23 mouse cellular contexts compared by ENCODE assay signal in the genomic region with DNA sequence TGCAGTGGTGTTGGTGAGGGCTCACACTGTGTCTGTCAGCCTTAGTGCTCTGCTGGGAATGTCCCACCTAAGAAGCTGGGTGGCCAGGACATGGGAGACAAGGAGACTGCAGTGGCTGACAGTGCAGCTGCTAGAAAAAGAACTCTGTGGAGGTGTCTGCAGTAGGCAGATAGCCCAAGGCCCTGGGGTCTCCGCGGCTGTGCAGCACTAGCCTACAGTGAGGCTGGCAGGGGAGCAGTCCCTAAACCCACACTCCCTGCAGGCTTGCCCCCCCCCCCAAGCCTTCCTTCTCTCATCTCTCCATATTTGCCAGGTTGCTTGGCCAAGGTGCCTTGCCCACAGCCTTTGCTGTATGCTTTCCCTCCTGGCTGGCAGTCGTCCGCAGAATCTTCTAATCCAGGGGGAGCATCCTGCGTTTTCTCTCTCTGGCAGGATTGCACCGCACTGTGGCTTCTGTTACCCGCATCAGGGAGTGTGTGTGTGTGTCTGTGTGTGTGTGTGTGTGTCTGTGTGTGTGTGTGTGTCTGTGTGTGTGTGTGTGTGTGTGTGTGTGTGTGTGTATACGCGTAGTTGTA.
"Had no signal": no experiment of that assay in that cellular context is flagged by ENCODE, and none has a peak within 500 bp of the region (broad histone marks: within the 10 kb centered on the region; RNA-seq: fewer than 3 reads in every experiment).

No protein-coding gene starts in this region.

- H3K27me3 ChIP-seq: heart, embryonic 13.5 days; heart, embryonic 15.5 days; intestine, embryonic 15.5 days; limb, embryonic 12.5 days; liver, embryonic 13.5 days had no signal

- H3K9me3 ChIP-seq: heart, embryonic 13.5 days; heart, embryonic 15.5 days; hindbrain, embryonic 13.5 days; intestine, embryonic 15.5 days; limb, embryonic 10.5 days; limb, embryonic 12.5 days; liver, embryonic 13.5 days had no signal

- H3K36me3 ChIP-seq: heart, embryonic 13.5 days; heart, embryonic 15.5 days; intestine, embryonic 15.5 days; limb, embryonic 10.5 days; limb, embryonic 12.5 days; liver, embryonic 13.5 days had no signal

- DNase-seq: gastrocnemius, adult 2 months; gastrocnemius, postnatal 10 days; gastrocnemius, postnatal 25 days; heart, adult 2 months; heart, postnatal 4 days; kidney, adult 18-20 months; kidney, adult 8-10 months; kidney, postnatal 10 days; kidney, postnatal 25 days; kidney, postnatal 4 days; liver; liver, embryonic 13.5 days had no signal

- ATAC-seq: hindbrain, embryonic 16.5 days; inflammation-experienced regulatory T-cells, adult 6 months; intestine, embryonic 15.5 days; intestine, postnatal 0 days had no signal

- H3K27ac ChIP-seq: gastrocnemius, adult 2 months; heart, adult 2 months; heart, embryonic 13.5 days; heart, embryonic 15.5 days; hindbrain, embryonic 13.5 days; intestine, embryonic 15.5 days; layer of hippocampus, adult 2 months; left cerebral cortex, adult 2 months; limb, embryonic 10.5 days; limb, embryonic 12.5 days; liver, embryonic 13.5 days had no signal

- H3K4me3 ChIP-seq: gastrocnemius, adult 2 months; heart, adult 2 months; heart, embryonic 13.5 days; heart, embryonic 15.5 days; hindbrain, embryonic 13.5 days; intestine, embryonic 15.5 days; layer of hippocampus, adult 2 months; left cerebral cortex, adult 2 months; limb, embryonic 10.5 days; limb, embryonic 12.5 days; liver, embryonic 13.5 days had no signal

- H3K4me1 ChIP-seq: heart, embryonic 15.5 days; intestine, embryonic 15.5 days; limb, embryonic 10.5 days; liver, embryonic 13.5 days had no signal
